Mouse (Mus musculus) right cerebral cortex, postnatal 36 days (tissue): ENCODE measurements around the gene Esyt1.
A peak's percentile ranks its signal among the peaks of the same experiment; 100 is the strongest.
"Not testable (repeated sequence)": the region's sequence is repeated elsewhere in the genome, so short reads cannot be mapped to it uniquely, and the experiment has no call there.

ENCODE experiments used
- DNase-seq, 2 experiments: peaks; one replicate each; pipeline ENCODE4 v3.0.0; 2022; ENCODE audit warnings: low spot score in 2 of 2, mixed read lengths in 1 of 2

Esyt1 gene

DNA sequence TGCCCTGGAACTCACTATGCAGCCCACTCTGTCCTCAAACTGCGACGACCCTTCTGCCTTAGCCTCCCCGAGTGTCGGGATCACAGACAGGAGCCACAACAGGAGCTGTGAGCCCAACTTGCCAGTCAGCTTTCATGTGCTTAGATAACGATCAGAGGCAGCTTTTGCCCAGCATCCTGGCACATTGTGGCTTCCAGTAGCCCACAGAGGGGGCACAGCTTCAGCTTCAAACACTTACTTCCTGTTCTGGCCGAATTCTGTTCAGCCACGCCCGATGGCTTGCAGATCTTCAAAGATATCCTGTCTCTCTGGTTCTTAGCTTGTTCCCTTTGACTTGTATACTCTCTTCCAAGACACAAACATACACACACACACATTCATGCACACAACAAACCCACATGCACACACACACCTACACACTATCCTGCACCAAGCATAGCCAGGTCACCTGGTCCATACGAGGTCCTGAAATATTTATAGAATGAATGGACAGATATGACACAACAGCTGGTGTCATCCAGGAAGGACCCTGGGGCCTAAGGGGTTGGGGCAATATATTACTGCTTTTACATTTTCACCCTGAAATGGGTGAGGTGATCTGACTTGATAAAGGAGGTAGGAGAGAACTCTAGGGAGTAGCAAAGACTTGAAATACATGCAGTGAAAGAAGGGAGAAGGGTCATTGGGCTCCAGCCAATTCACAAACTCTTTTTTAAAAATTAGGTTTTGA is 20.9 kb downstream of the Esyt1 start:
- no peak for DNase-seq

DNA sequence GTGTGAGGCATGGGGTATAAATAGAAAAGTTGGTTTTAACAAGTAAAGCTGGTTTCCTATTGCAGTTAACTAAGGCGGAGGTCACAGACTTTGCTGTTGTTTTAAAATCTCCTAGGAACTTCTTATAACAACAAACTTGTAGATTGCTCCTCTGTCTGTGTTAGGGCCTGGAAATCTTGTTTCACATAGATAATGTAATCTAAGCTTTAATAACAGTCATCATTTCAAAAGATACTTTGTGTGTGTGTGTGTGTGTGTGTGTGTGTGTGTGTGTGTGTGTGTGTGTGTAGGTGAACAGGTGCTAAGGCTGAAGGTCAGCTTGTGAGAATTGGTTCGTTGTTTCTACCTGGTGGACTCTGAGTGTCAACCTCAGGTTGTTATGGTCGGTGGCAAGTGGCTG is 21.7 kb downstream of the Esyt1 start:
- no peak for DNase-seq

DNA sequence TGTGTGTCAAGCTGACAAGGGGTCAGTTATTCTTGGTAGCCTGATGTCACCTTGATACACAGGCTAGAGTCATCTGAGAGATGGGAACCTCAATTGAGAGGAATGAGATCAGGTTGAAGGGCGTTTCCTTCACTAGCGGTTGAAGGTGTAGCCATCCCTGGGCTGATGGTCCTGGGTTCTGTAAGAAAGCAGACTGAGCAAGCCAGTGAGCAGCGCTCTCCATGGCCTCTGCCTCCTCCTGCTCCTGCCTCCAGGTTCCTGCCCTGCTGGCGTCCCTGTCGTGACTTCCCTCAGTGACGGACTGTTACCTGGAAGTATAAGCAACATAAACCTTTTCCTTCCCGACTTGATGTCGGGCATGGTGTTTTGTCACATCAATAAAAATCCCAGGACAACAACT is 22.1 kb downstream of the Esyt1 start:
- DNase-seq = no peak

DNA sequence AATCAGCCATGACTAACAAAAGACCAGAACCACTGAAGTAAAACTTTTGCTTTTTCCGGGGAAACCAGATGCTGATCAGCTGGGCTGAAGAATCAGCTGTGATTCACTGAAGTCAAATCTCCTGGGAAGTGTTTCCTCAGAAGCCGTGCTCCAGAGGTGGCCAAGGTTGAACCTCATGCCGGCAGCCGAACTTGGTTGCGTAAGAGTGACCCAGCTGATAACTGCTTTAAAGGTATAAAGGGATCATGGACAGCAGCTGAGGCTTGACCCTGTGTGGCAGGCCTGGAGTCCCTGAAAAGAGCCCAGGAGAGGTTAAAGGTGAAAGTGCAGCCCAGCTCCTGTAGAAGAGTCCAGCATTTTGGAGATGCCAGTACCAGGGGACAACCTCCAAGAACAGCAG is 23.3 kb downstream of the Esyt1 start:
- no peak for DNase-seq

DNA sequence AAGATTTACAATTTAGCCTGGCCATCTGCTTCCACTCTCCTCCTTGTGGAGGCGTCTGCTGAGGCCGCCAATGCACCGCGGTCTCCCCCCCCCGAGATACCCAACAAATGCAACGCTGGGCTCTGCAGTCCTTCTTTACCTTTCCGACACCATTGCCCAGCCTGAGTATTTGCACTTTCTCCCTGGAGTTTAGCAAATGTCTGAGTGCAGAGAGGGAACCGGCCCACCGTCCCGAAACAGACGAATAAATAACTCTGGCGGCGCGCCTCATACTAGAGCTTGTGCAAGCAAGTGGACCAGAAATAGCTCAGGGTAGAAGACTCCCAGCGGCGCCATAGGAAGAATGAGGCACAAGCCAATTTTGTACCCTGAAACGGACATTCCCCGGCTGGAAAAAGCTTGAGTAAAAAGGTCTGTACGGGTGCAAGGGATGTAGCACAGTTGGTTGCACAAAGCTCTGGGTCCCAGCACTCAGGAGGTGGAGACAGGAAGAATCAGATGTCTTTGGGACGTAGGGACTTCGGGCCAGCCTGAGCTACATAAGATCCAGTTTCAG is 26.5 kb downstream of the Esyt1 start:
- DNase-seq = peak in 1 of 2 experiments; percentile 37

GRCm38 (mm10) chr10:128498590-128498989 is 27.1 kb downstream of the Esyt1 start, which contains the start of gene Myl6b:
Myl6b (minus strand) TSS chr10:128498685.
- peak; percentile 95 to 96 for DNase-seq

GRCm38 (mm10) chr10:128497134-128497737 is 28.4 kb downstream of the Esyt1 start:
- DNase-seq = no peak

DNA sequence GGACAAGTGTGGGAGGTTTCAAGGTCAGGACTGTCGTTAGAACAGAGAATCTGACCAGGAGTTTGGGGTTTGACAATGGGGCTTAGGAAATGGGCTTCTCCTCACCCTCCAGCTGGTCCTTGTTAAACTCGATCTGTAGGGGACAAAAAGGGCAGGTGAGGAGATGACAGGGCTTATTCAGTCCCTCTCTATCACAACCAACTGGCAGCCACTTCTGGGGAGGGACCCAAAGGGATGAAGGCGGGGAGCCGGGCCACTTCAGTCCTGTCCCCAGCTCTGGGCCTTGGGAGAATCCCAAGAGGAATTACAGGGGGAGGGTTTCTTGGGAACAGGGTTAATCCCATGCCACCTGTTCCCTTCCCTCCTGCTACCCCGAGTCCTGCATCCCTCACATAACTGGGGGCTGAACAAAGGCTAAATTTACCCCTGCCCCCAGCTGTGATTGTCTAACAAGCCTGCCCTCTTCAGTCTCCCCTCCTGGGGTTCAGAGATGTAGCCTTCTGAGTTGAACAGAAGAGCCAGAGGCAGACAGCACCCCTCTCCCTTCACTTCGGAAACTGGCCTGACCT is 29.1 kb downstream of the Esyt1 start:
- no peak for DNase-seq

DNA sequence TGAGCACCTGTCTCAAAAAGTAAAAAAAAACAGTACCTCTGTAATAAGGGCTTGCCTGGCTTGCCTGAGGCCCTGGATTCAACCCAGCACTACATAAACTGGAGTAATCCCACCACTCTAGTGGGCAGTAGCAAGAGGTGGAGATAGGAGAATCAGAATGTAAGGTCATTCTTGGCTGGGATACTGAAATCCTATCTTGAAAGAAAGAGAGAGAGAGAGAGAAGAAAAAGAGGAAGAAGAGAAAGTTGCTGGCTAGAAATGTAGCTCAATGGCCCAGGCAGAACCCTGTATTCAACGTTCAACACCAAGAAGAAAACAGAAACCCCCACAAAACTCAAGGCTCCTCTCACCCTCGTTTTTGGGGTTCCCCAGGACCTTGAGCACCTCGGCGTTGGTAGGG is 29.8 kb downstream of the Esyt1 start:
- no peak for DNase-seq

DNA sequence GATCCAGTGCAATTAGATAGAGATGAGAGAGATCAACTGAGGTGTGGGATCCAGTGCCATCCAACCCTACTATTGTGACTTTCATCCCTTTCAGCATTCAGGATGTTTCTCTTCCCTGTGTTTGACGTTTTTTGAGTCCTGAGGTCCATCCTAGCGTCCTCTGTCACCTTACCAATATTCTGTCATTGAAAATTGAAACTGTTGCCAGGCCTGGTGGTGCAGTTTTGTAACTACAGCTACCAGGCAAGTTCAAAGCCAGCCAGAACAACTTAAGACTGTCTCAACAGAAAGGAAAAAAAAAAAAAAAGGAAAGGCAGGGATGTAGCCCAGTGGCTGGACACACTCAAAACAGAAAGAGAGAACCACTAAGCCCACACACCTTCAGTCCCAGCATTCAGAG is 30.4 kb downstream of the Esyt1 start:
- no peak for DNase-seq

DNA sequence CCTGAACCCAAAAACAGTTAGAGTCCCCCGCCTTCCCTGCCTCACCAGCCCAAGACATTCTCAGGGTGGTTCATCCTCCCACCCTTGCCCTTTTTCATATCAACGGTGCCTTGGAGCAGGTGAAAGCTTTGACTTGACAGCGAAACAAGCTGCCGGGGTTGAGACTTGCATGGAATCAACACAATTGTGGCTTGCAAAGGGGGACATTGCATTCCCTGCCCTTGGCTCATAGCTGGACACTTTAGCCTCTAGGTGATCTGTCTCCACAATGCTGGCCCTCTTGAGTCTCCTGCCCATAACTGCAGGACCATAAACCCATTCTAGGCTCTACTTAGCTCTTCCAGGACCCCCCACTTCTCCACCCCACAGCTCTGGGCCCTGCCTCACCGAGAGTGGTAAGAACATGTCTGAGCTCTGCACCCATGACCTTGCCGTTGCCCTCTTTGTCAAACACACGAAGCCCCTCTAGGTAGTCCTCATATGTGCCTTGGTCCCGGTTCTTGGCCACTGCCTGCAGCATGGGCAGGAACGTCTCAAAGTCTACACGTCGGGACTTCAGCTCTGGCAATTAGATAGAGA is 30.9 kb downstream of the Esyt1 start:
- no peak for DNase-seq

DNA sequence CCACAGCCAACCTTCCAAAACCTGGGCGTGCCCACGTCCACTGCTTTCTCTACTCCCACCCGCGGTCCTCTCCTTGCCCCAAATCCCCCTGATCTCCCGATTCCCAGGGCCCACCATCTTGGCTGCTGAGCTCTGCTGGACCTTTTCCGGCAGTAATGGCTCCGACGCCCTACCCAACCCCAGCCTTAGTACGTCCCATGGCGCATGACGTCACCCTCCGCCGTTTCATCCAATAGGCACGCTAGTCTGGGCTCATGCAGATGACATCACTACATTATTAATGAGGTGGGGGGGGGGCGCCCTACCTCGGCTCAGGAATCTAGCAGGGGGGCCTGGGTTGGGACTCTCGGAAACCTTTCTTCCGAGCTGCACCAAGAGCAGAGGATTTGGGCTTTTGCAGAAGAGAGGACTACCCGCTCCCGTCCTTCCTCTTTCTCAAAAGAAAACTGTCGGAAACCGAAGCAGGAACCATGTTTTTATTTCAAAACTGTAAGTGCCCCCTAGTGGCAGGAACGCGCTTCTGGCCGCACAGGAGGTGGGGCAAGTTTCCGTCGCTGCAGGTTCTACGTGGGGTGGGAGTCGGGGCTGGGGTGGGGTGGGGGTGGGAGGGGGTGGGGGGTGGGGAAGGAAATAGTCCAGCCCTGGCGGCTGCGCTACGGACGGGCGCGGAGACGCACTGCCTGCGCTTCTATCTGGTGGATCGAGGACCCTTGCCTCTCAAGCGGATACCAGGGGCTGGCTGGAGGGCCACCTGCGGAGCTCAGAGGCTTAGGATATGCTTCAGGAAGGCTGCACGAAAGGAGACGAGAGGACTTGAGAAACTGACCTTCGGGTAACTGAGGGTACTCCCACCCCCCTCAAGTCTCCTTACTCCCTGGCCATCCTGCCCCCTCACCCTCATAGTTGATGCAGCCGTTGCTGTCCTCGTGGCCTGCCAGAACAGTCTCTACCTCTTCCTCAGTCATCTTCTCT is 31.7 kb downstream of the Esyt1 start, which contains the start of gene Myl6:
Gene Myl6 (minus strand): TSS at position 451 of the 972 bp plus-strand sequence.
- peak; percentile 97 for DNase-seq

GRCm38 (mm10) chr10:128493319-128493694 is 32.4 kb downstream of the Esyt1 start:
- DNase-seq = no peak

DNA sequence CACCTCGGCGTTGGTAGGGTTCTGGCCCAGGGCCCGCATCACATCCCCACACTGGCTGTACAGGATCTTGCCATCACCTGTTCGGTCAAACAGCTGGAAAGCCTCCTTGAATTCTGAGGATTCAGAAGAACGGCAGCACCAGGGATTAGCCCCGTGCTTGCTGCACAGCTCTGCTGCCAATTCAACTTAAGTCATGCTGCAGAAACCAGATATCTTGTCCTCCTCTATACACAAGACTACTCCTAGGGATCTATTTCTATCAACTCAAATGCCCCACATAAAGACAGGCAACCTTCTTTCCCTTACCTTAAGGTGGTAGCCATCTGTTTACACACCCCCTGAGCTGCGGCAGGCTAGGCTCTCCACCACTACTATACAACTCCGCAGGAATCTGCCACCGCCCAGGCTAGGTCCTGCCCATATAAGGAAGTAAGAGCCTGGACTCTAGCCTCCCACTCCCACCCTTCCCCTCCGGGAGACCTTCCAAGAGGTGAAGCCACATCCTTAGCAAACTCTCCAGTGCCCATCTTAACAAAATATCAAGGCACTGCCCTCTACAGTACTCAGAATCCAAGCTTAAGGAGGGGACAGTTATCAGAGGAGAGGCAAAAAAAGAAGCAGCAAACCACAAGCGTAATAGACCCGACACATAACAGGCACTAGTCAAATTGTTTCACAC is 32.9 kb downstream of the Esyt1 start:
- peak; percentile 47 to 68 for DNase-seq

DNA sequence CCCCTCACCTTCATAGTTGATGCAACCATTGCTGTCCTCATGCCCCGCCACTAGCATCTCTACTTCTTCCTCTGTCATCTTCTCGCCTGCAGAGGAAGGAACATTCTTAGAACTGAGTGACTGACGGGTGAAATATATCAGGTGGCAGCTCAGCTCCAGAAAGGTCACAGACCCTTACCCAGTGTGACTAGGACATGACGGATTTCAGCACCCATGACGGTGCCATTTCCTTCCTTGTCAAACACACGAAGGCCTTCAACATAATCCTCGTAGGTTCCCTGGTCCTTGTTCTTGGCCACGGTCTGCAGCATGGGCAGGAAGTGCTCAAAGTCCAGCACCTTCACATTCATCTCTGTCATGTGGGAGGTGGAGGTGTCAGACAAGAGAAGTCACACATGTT is 33.6 kb downstream of the Esyt1 start:
- not testable (repeated sequence) for DNase-seq

GRCm38 (mm10) chr10:128491495-128491894 is 34.2 kb downstream of the Esyt1 start:
- no peak for DNase-seq

GRCm38 (mm10) chr10:128490912-128491311 is 34.8 kb downstream of the Esyt1 start:
- no peak for DNase-seq

DNA sequence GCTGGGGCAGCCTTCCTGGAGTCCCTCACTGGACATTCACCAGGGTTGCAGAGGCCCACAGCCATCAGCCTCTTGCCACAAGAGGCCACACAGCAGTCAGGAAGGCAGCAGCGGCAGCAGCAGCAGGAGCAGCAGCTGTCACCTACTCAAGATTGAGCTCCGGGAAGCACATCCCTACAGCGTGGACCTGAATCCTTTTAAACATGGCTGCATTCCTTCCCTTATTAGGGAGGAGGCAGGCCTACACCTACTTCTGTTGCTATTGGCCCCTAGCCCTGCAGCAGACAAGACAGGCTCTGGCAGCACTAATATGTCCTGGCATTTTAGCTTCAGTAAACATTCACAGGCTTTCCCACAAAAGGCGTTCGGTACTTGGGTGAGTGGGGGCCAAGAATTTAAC is 35.4 kb downstream of the Esyt1 start:
- no peak for DNase-seq

DNA sequence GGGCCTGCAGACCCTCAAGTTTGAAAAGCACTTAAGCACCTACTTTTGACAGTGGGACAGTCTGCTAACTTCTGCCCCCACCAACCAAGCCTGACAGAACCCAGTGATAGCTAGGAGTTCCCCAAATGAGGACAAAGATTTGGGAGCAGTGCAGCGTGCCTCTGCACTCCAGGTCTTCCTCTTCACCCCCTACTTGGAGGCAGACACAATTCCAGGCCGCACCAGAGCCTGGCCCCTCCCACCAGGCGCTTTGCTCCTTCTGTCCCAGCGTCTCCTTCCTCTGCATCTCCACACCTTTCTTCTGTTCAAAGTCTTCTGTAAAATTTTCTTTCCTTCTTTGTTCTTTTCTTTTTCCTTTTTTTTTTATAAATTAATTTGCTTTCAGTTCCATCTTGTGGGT is 35.9 kb downstream of the Esyt1 start:
- no peak for DNase-seq

- no peak for DNase-seq
Observed at GRCm38 (mm10) chr10:128489380-128489779, 36.3 kb downstream of the Esyt1 start.

- DNase-seq = no peak
Observed at GRCm38 (mm10) chr10:128488776-128489175, 36.9 kb downstream of the Esyt1 start.
